Mouse (Mus musculus) C2C12 (cell line): ENCODE measurements around the gene Kpnb1. TPM values are rescaled to one million over a fixed set of nuclear protein-coding genes. Genes with fewer than 3 reads are reported as not detected.

ENCODE experiments used
- H3K27me3 ChIP-seq: one replicate; pipeline ENCODE4 v1.6.1; 2011; ENCODE audit not compliant: control insufficient read depth, insufficient read depth, insufficient read length
- H3K36me3 ChIP-seq: one replicate; pipeline ENCODE4 v1.6.1; 2011; ENCODE audit not compliant: control insufficient read depth, insufficient read depth
- H3K4me3 ChIP-seq: one replicate; pipeline ENCODE4 v1.5.1; 2011; ENCODE audit warnings: mild to moderate bottlenecking, control low read depth; ENCODE audit not compliant: poor library complexity, insufficient read depth, severe bottlenecking
- H3K79me2 ChIP-seq: one replicate; pipeline ENCODE4 v1.6.1; 2011; ENCODE audit not compliant: control insufficient read depth, insufficient read depth
- H3K79me3 ChIP-seq: one replicate; pipeline ENCODE4 v1.6.1; 2011; ENCODE audit warnings: low read depth, control low read depth
- H3ac ChIP-seq: one replicate; pipeline ENCODE3; 2011; ENCODE audit warnings: low read depth; ENCODE audit not compliant: control insufficient read depth, insufficient read length
- CEBPB ChIP-seq: IDR thresholded peaks from one replicate; pipeline ENCODE4 v1.6.1; 2011; ENCODE audit warnings: low read depth, mild to moderate bottlenecking, control low read depth, moderate library complexity
- CTCF ChIP-seq: IDR thresholded peaks from one replicate; pipeline ENCODE4 v1.5.1; 2011; ENCODE audit not compliant: control insufficient read depth, insufficient read depth, insufficient read length
- FOSL1 ChIP-seq: IDR thresholded peaks from one replicate; pipeline ENCODE4 v1.8.0; 2011; ENCODE audit warnings: mild to moderate bottlenecking, low read length; ENCODE audit not compliant: poor library complexity, insufficient read depth, severe bottlenecking
- MAX ChIP-seq: IDR thresholded peaks from one replicate; pipeline ENCODE4 v1.6.1; 2011; ENCODE audit warnings: mild to moderate bottlenecking, control low read depth
- MYOD1 ChIP-seq: IDR thresholded peaks from one replicate; pipeline ENCODE4 v1.6.1; 2011; ENCODE audit warnings: low read depth; ENCODE audit not compliant: control insufficient read depth, insufficient read length
- MYOG ChIP-seq: IDR thresholded peaks from one replicate; pipeline ENCODE4 v1.6.1; 2011; ENCODE audit not compliant: control insufficient read depth, insufficient read length; ENCODE audit errors: extremely low read depth
- USF1 ChIP-seq: IDR thresholded peaks from one replicate; pipeline ENCODE4 v1.6.1; 2011; ENCODE audit warnings: low read depth, mild to moderate bottlenecking, control low read depth, moderate library complexity
- polyA plus RNA-seq: library from polyadenylated mRNA; unstranded; fragments of >200 nt; fragmentation: generic; extraction: Trizol; gene quantifications from one replicate; pipeline ENCODE4 v1.2.1, GENCODE M21; 2012; ENCODE audit warnings: missing spikeins

Gene Kpnb1
- polyA plus RNA-seq, 1 experiment = 180 TPM

DNA sequence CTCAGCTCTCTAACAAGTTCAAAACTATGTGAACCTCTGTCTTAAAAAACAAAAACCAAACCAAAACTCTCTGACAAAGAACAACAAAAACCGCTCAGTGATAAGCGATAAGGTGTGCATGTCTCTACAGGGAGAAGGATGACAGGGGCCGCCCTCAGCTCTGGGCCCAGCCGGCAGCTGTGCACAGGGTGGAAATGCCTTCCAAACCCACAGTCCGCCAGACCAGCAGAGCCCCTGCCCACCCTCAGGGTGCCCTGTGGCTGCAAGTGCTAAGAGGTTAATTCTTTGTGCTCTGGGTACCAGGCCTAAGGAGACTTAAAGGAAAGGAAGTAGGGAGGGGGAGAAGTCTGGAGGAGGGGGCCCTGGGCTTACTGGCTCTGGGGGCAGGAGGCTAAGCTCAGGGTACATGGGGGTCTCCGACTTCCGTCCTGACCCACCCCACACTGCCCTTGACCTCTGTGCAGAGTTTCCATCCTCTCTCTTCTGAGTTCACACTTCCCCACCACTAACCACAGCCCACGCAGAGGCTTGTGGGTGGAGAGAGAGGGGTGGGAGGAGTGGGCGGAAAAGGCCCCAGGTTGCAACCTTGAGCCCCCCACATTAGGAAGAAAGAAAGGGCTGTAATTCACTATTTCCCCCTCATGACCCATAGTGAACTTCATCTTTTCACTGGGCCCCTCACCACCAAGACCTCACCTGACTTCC is 44.3 kb downstream of the Kpnb1 start:
- Histone ChIP-seq H3ac (no peak overlapping the region), H3K79me2 (no peaks in the 10 kb centered on the region), H3K79me3 (no peaks in the 10 kb centered on the region), H3K36me3 (no peaks in the 10 kb centered on the region), H3K27me3 (peaks cover 62% of the 10 kb centered on the region), H3K4me3 (no peak overlapping the region)
- TF ChIP-seq MAX (no peak), MYOD1 (no peak), CEBPB (no peak), CTCF (no peak), MYOG (no peak), USF1 (no peak), FOSL1 (no peak)

DNA sequence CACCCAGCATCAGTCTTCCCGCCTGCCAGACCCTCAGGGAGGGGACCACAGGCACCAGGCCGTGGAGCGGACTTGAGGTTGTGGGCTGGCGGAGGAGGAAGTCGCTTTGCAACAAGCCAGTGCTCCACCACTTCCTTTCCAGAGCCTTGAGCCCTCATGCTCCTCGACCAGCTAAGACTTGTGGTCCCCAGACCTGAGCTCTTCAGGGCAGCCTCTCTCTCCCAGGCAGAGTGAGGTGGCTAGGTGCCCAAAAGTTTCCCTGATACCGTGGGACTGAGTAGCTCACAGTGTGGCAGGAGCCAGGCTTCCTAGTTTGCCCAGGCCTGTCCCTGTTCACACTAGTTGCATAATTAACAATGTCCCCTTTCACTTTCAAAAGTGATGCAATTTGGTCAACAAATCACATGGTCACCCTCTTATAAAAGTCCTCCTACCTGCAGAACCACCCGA is 45.5 kb downstream of the Kpnb1 start:
- H3K36me3 ChIP-seq = no peaks in the 10 kb centered on the region
- TF ChIP-seq CTCF = no peak
- TF ChIP-seq FOSL1 = no peak
- no peak for TF ChIP-seq CEBPB
- no peak for TF ChIP-seq MYOD1
- no peak for TF ChIP-seq USF1
- no peak for TF ChIP-seq MAX
- no peak for TF ChIP-seq MYOG
- H3ac ChIP-seq = no peak overlapping the region
- H3K4me3 ChIP-seq = no peak overlapping the region
- no peaks in the 10 kb centered on the region for H3K79me3 ChIP-seq
- H3K27me3 ChIP-seq = peaks cover 62% of the 10 kb centered on the region
- H3K79me2 ChIP-seq = no peaks in the 10 kb centered on the region

DNA sequence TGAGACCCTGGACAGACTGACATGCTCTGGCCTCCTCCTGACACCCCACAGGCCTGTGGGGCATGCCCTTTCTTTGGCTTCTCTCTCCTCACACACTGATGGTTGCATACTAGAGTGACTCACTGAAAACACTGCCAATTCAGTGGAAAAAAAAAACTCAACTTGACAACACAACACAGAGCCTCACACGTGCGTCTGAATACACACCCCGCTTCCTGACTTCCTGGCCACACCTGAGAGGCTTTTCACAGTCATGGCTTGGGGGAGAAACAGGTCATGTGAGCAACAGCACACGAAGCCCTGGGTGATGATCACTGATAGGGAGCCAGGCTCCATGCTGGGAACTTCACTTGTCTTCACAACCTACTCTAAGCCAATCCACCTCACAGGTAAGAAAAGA is 46.9 kb downstream of the Kpnb1 start:
- no peaks in the 10 kb centered on the region for H3K79me2 ChIP-seq
- H3K4me3 ChIP-seq = no peak overlapping the region
- TF ChIP-seq MYOD1 (no peak), FOSL1 (no peak), CEBPB (no peak), MAX (no peak)
- H3K36me3 ChIP-seq = no peaks in the 10 kb centered on the region
- peaks cover 73% of the 10 kb centered on the region for H3K27me3 ChIP-seq
- H3ac ChIP-seq = no peak overlapping the region
- H3K79me3 ChIP-seq = no peaks in the 10 kb centered on the region

DNA sequence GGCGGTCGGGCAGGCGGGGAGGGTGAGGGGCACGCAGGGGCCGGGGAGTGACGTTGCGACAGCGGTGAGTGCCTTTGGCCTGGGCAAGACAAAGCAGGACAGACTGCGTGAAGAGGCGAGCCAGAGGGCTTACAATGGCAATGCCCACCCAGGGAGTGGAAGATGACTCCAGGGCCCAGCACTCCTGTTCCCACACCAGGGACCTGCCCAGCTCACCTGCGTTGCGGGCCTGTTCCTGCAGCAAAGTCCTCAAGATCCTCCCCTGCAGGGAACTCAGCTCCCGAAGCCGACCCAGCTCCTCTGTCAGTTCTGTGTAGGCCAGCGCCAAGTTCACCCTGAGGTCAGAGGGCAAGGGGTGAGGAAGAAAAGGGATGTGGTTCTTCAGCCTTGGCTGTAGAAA is 48.4 kb downstream of the Kpnb1 start:
- no peak overlapping the region for H3ac ChIP-seq
- no peaks in the 10 kb centered on the region for H3K79me3 ChIP-seq
- no peak overlapping the region for H3K4me3 ChIP-seq
- peaks cover 74% of the 10 kb centered on the region for H3K27me3 ChIP-seq
- TF ChIP-seq CEBPB = no peak
- TF ChIP-seq MAX = no peak
- TF ChIP-seq FOSL1 = no peak
- TF ChIP-seq CTCF = no peak
- no peak for TF ChIP-seq MYOD1
- no peak for TF ChIP-seq MYOG
- no peak for TF ChIP-seq USF1
- H3K36me3 ChIP-seq = no peaks in the 10 kb centered on the region
- no peaks in the 10 kb centered on the region for H3K79me2 ChIP-seq

DNA sequence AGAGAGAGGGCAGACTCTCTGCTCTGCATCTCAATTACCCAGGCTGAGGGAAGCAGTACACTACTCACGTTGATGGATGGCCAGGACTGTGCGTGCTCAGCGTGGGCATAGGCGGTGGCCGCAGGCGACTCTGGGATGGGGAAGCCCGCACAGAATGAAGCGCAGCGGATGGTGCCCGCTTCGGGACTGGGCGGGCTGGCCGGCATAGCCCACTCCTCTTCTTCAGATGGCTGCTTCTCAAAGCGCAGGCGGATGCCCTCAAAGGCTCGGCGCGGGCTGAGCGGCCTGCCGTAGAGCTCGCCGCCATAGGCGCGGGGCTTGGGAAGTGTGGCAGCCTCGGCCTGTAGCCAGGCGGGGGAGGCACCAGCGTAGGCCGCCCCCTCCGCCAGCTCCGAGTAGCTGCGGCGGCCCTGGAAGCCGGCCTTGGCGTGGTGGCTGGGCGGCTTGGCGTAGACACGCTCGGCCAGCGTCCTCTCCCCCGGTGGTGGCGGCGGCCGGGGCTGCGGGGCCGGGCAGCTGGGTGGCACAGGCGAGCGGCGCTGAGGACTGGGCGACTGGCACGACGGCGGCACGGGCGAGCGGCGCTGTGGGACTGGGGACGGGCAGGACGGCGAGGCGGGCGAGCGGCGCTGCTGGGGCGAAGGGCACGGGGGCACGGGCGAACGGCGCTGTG is 49.0 kb downstream of the Kpnb1 start:
- Histone ChIP-seq H3K79me3 (no peaks in the 10 kb centered on the region), H3K36me3 (no peaks in the 10 kb centered on the region), H3K79me2 (no peaks in the 10 kb centered on the region), H3K27me3 (peaks cover 78% of the 10 kb centered on the region), H3K4me3 (no peak overlapping the region), H3ac (no peak overlapping the region)
- TF ChIP-seq FOSL1 (no peak), CEBPB (no peak), CTCF (no peak), MYOD1 (no peak), MYOG (no peak), MAX (no peak), USF1 (no peak)

DNA sequence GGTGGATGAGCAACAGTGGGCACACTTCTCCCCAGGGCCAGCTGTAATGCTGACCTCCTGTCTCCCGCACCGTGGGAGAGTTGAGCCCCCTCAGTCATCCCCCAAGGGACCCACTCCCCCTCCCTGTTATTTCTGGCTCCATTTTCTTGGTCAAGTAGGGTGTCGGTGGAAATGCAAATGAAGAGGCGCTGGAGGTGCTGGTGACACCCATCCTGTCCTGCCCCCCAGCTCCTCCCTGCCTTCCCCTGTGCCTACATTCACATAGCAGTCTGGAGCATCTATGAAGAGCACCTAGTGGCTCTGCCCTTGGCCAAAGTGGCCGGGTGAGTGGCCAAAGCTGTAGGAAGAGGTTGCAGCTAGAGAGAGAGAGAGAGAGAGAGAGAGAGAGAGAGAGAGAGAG is 54.4 kb downstream of the Kpnb1 start:
- no peak for TF ChIP-seq FOSL1
- no peak for TF ChIP-seq MYOD1
- TF ChIP-seq USF1 = no peak
- no peak for TF ChIP-seq MYOG
- no peak for TF ChIP-seq CEBPB
- TF ChIP-seq CTCF = no peak
- TF ChIP-seq MAX = no peak
- Histone ChIP-seq H3ac (no peak overlapping the region), H3K36me3 (no peaks in the 10 kb centered on the region), H3K79me3 (no peaks in the 10 kb centered on the region), H3K79me2 (no peaks in the 10 kb centered on the region), H3K4me3 (no peak overlapping the region), H3K27me3 (peaks cover 49% of the 10 kb centered on the region)
